Mouse (Mus musculus) myocyte (in vitro differentiated cells): Measurements from ENCODE around the gene Elovl6. TPM values are rescaled to one million over a fixed set of nuclear protein-coding genes. Genes with fewer than 3 reads are reported as not detected.

Experiments used
- H3K27me3 ChIP-seq: one replicate; pipeline ENCODE4 v1.6.1; 2011; ENCODE audit not compliant: control insufficient read depth, insufficient read depth, insufficient read length
- H3K36me3 ChIP-seq: one replicate; pipeline ENCODE4 v1.6.1; 2011; ENCODE audit not compliant: control insufficient read depth, insufficient read depth
- H3K4me2 ChIP-seq: one replicate; pipeline ENCODE4 v1.6.1; 2011; ENCODE audit warnings: low read depth, control low read depth
- H3K4me3 ChIP-seq: one replicate; pipeline ENCODE4 v1.5.1; 2011; ENCODE audit warnings: mild to moderate bottlenecking, control low read depth, moderate library complexity
- H3K79me2 ChIP-seq: one replicate; pipeline ENCODE4 v1.6.1; 2011; ENCODE audit not compliant: control insufficient read depth, insufficient read depth
- H3ac ChIP-seq: one replicate; pipeline ENCODE4 v1.6.1; 2011; ENCODE audit not compliant: control insufficient read depth, insufficient read length
- CEBPB ChIP-seq: IDR thresholded peaks from 2 replicates; pipeline ENCODE4 v1.6.1; 2011; ENCODE audit warnings: mild to moderate bottlenecking, moderate library complexity; ENCODE audit not compliant: poor library complexity, insufficient read depth, severe bottlenecking
- E2F4 ChIP-seq: IDR thresholded peaks from one replicate; pipeline ENCODE4 v1.6.1; 2011; ENCODE audit warnings: mild to moderate bottlenecking, control low read depth, moderate library complexity; ENCODE audit not compliant: insufficient read depth
- MAX ChIP-seq: IDR thresholded peaks from one replicate; pipeline ENCODE4 v1.6.1; 2011; ENCODE audit warnings: low read depth, mild to moderate bottlenecking, control low read depth
- MYOD1 ChIP-seq, 3 experiments: IDR thresholded peaks; one replicate each; pipeline ENCODE4 v1.6.1; 2011; ENCODE audit warnings: control low read depth in 2 of 3, low read depth in 2 of 3, mild to moderate bottlenecking in 2 of 3, moderate library complexity in 1 of 3; ENCODE audit not compliant: insufficient read length in 2 of 3, control insufficient read depth in 1 of 3
- MYOG ChIP-seq, 3 experiments: IDR thresholded peaks; one replicate each; pipeline ENCODE4 v1.6.1; 2011; ENCODE audit warnings: control low read depth in 2 of 3, low read depth in 2 of 3, mild to moderate bottlenecking in 2 of 3; ENCODE audit not compliant: insufficient read length in 2 of 3, control insufficient read depth in 1 of 3, insufficient read depth in 1 of 3
- POLR2A ChIP-seq: IDR thresholded peaks from one replicate; pipeline ENCODE4 v1.6.1; 2011; ENCODE audit warnings: low read depth, mild to moderate bottlenecking, control low read depth, moderate library complexity; ENCODE audit not compliant: insufficient read length
- POLR2AphosphoS2 ChIP-seq: IDR thresholded peaks from one replicate; pipeline ENCODE4 v1.6.1; 2011; ENCODE audit warnings: low read depth, control low read depth; ENCODE audit not compliant: insufficient read length
- REST ChIP-seq: IDR thresholded peaks from one replicate; pipeline ENCODE4 v1.6.1; 2011; ENCODE audit warnings: mild to moderate bottlenecking, control low read depth, moderate library complexity; ENCODE audit not compliant: insufficient read depth, insufficient read length
- SRF ChIP-seq: IDR thresholded peaks from one replicate; pipeline ENCODE4 v1.6.1; 2011; ENCODE audit warnings: low read depth; ENCODE audit not compliant: control insufficient read depth, insufficient read length
- TCF12 ChIP-seq: IDR thresholded peaks from one replicate; pipeline ENCODE4 v1.6.1; 2011; ENCODE audit warnings: mild to moderate bottlenecking, control low read depth; ENCODE audit not compliant: poor library complexity, insufficient read depth, severe bottlenecking
- TCF3 ChIP-seq: IDR thresholded peaks from one replicate; pipeline ENCODE4 v1.6.1; 2011; ENCODE audit warnings: low read depth, control low read depth; ENCODE audit not compliant: insufficient read length
- USF1 ChIP-seq: IDR thresholded peaks from one replicate; pipeline ENCODE4 v1.6.1; 2011; ENCODE audit warnings: low read depth, mild to moderate bottlenecking, control low read depth, moderate library complexity
- polyA plus RNA-seq: library from polyadenylated mRNA; unstranded; fragments of >200 nt; fragmentation: generic; extraction: Trizol; gene quantifications from one replicate; pipeline ENCODE4 v1.2.1, GENCODE M21; 2012; ENCODE audit warnings: missing spikeins

Gene Elovl6
- polyA plus RNA-seq, 1 experiment: 6.8 TPM

DNA sequence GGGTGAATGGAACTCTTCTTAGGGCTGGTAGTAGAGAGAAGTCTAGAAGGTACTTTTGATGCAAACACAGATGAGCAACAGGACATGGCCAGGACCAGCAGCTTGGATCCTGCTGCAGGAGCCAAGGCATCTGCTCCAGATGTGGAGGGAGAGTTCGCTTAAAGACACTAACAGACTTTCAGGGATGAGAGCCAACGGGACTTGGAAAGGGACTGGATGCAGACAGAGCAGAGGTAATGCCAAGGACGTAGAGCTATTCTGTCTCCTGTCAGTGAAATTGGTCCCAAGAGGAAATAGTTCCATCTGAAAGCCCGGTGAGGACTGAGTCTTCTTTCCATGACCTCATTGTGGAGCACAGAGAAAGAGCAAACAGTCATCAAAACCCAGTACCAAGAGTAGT, 95.1 kb downstream of the Elovl6 start:
- H3K4me3 ChIP-seq: no peak overlapping the region
- no peak overlapping the region for H3ac ChIP-seq
- H3K36me3 ChIP-seq: peaks cover 8% of the 10 kb centered on the region
- no peak overlapping the region for H3K4me2 ChIP-seq
- TF ChIP-seq USF1: no peak
- no peak for TF ChIP-seq CEBPB
- no peak for TF ChIP-seq TCF12
- no peak for TF ChIP-seq SRF
- TF ChIP-seq REST: no peak
- TF ChIP-seq MYOD1 (IDR thresholded peaks at IDR 0.05; ENCODE audit: control insufficient read depth in 1 of 3, insufficient read length in 2 of 3, low read depth in 2 of 3): no peak
- TF ChIP-seq MAX: no peak
- no peak for TF ChIP-seq POLR2AphosphoS2
- TF ChIP-seq POLR2A: no peak
- no peak for TF ChIP-seq MYOG (IDR thresholded peaks at IDR 0.05; ENCODE audit: control insufficient read depth in 1 of 3, insufficient read depth in 1 of 3, insufficient read length in 2 of 3, low read depth in 2 of 3)
- no peak for TF ChIP-seq E2F4
- no peak for TF ChIP-seq TCF3
- H3K79me2 ChIP-seq: no peaks in the 10 kb centered on the region
- no peaks in the 10 kb centered on the region for H3K27me3 ChIP-seq

DNA sequence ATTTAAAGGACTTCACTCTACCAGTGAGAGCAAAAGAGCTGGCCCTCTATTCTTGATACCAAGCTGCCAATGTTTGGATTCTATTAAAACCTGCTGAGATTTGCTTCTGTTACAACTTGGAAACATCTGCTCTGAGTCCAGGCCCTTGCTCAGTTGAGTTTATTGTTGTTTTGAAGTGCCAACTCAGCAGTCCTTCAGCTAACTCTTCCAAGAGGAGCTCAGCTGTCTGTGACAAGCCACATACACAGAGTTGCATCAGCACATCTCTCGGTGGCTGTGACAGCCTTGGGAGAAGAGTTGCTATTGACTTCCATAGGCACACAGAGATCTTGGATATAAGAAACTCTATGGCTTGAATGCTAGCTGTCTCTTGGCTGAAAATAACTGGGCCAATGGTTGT, 98.9 kb downstream of the Elovl6 start:
- TF ChIP-seq USF1 (no peak), CEBPB (peak; percentile 69; the same call in 1 of the 2 replicates), MYOG (IDR thresholded peaks at IDR 0.05; ENCODE audit: control insufficient read depth in 1 of 3, insufficient read depth in 1 of 3, insufficient read length in 2 of 3, low read depth in 2 of 3) (peak in 2 of 3 experiments; percentile 57 to 66), MYOD1 (IDR thresholded peaks at IDR 0.05; ENCODE audit: control insufficient read depth in 1 of 3, insufficient read length in 2 of 3, low read depth in 2 of 3) (peak in 1 of 3 experiments; percentile 23)
- Histone ChIP-seq H3K4me2 (no peak overlapping the region), H3K79me2 (no peaks in the 10 kb centered on the region), H3K27me3 (no peaks in the 10 kb centered on the region), H3K36me3 (peaks cover 8% of the 10 kb centered on the region), H3ac (no peak overlapping the region), H3K4me3 (no peak overlapping the region)

DNA sequence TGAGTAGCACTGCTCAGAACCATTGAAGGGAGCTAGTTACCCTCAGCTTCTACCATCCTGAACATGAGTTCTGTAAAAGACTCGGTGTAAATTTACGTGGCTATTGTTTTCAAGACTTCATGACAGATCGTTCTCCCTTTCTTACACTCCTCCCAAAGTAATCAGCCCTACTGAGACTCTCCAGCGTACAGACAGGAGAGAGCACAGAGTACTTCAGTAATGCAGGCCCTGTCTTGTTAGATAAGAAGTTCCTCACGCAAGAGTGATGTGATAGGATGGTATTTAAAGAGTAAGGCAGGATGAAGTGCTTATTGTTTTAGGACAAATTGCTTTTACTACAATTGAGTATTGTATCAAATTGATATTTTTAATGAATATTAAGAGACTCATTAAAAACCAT, 99.7 kb downstream of the Elovl6 start:
- H3K4me3 ChIP-seq: no peak overlapping the region
- no peak overlapping the region for H3ac ChIP-seq
- no peaks in the 10 kb centered on the region for H3K79me2 ChIP-seq
- no peaks in the 10 kb centered on the region for H3K27me3 ChIP-seq
- no peak overlapping the region for H3K4me2 ChIP-seq
- TF ChIP-seq MAX: no peak
- TF ChIP-seq CEBPB: no peak
- TF ChIP-seq USF1: no peak
- TF ChIP-seq POLR2A: no peak
- TF ChIP-seq E2F4: no peak
- no peak for TF ChIP-seq POLR2AphosphoS2
- no peak for TF ChIP-seq TCF3
- no peak for TF ChIP-seq TCF12
- no peak for TF ChIP-seq MYOD1 (IDR thresholded peaks at IDR 0.05; ENCODE audit: control insufficient read depth in 1 of 3, insufficient read length in 2 of 3, low read depth in 2 of 3)
- TF ChIP-seq REST: no peak
- TF ChIP-seq SRF: no peak
- peaks cover 8% of the 10 kb centered on the region for H3K36me3 ChIP-seq

DNA sequence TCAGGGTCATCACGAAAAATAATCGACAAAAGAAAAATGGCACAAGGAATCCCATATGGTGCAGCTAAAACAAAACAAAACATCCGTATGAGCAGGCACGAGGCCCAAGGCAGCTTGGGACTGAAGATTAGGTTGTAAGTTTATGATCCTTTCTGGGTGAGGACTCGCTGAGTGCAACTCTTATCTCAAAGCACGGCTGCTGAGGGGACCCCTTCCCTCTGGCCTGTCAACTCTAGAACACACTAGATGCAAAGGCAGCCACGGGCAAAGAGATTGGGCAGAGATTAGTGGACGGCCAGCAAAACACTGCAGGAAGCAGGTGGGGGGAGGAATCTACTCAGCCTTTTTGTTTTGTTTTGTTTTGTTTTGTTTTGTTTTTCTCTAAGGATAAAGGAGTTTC, 101.4 kb downstream of the Elovl6 start:
- no peak overlapping the region for H3K4me2 ChIP-seq
- TF ChIP-seq POLR2A (no peak), CEBPB (no peak)
- H3K4me3 ChIP-seq: no peak overlapping the region
- H3K36me3 ChIP-seq: peaks cover 8% of the 10 kb centered on the region
- no peak overlapping the region for H3ac ChIP-seq
- no peaks in the 10 kb centered on the region for H3K27me3 ChIP-seq
- no peaks in the 10 kb centered on the region for H3K79me2 ChIP-seq

DNA sequence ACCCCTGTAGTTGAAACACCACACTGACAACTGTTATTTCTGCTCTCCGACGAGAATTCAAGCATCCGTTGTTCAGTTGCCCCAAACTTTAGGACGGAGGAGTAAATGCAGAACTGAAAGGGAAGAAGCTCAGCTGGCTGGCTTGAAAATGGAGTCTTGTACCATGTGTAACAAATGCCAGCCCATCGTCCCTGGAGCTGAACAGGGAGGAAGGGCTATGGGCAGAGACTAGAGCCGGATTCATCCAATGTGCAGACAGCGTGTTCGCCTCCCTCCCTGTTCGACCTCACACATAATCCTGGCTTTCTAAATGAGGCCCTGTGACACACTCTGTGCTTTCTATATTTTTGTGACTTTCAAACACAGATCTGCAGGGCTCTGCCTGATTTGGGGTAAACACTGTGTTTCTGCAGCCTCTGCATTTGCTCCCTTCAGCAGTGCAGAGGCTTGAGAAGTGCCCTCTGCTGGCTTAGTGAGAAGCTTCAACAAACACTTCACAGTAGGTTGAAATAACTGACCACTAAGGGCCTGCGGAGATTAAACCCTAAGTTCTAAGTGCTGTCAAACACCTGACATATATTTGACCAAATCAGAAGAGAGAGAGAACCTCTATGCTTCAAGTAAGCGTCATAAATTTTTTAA, 102.2 kb downstream of the Elovl6 start:
- Histone ChIP-seq H3K4me3 (no peak overlapping the region), H3K27me3 (no peaks in the 10 kb centered on the region), H3K36me3 (peaks cover 7% of the 10 kb centered on the region), H3K79me2 (no peaks in the 10 kb centered on the region), H3K4me2 (no peak overlapping the region), H3ac (no peak overlapping the region)
- TF ChIP-seq POLR2A: no peak
- no peak for TF ChIP-seq E2F4
- no peak for TF ChIP-seq SRF
